Mouse (Mus musculus) lung, embryonic 16.5 days (tissue): ENCODE results near the gene Tnfsf14. TPM values are rescaled to one million over a fixed set of nuclear protein-coding genes. Genes with fewer than 3 reads are reported as not detected.

ENCODE experiments used
- ATAC-seq: fragments of 200-750 bp; cut with Nextera tagmentation; 2 replicates; pipeline ENCODE4 v1.8.0; 2017; ENCODE audit warnings: low read depth, mild to moderate bottlenecking, moderate library complexity
- H3K27ac ChIP-seq: fragments of 300-500 bp; sonication (generic); 2 replicates; pipeline ENCODE4 v1.5.1; 2014; ENCODE audit warnings: mild to moderate bottlenecking, control low read depth, low read length
- H3K27me3 ChIP-seq: fragments of 300-500 bp; sonication (generic); 2 replicates; pipeline ENCODE4 v1.6.1; 2014; ENCODE audit warnings: low read depth, low read length, mixed read lengths; ENCODE audit not compliant: control insufficient read depth, insufficient read depth
- H3K36me3 ChIP-seq: fragments of 300-500 bp; sonication (generic); 2 replicates; pipeline ENCODE4 v1.6.1; 2014; ENCODE audit warnings: low read length; ENCODE audit not compliant: control insufficient read depth, insufficient read depth
- H3K4me1 ChIP-seq: fragments of 300-500 bp; sonication (generic); replicated peaks from 2 replicates; pipeline ENCODE4 v1.6.1; 2014; ENCODE audit warnings: low read length, mixed read lengths; ENCODE audit not compliant: control insufficient read depth, insufficient read depth
- H3K4me2 ChIP-seq: fragments of 300-500 bp; sonication (generic); 2 replicates; pipeline ENCODE4 v1.6.1; 2014; ENCODE audit warnings: low read depth, low read length, control low read depth
- H3K4me3 ChIP-seq: fragments of 300-500 bp; sonication (generic); 2 replicates; pipeline ENCODE4 v1.5.1; 2014; ENCODE audit warnings: mild to moderate bottlenecking, low read length, control low read depth
- H3K9ac ChIP-seq: fragments of 300-500 bp; sonication (generic); 2 replicates; pipeline ENCODE4 v1.6.1; 2014; ENCODE audit warnings: low read length, control low read depth
- H3K9me3 ChIP-seq: fragments of 300-500 bp; sonication (generic); 2 replicates; pipeline ENCODE4 v1.6.1; 2016; ENCODE audit warnings: low read length; ENCODE audit not compliant: control insufficient read depth
- WGBS: fragments of 180-500 bp; shearing (Covaris S2); extraction: QIAGEN DNeasy Blood & Tissue Kit; methylation state at CpG from one replicate; pipeline ENCODE4 v1.1.7; 2014; 5-methylcytosine and 5-hydroxymethylcytosine counted together
- polyA plus RNA-seq: library from polyadenylated mRNA; unstranded; fragments of >200 nt; fragmentation: Nextera tagmentation; extraction: Ambion mirVana; gene quantifications from 2 replicates; pipeline ENCODE4 v1.2.1, GENCODE M21; 2015

The Tnfsf14 gene
- polyA plus RNA-seq, 1 experiment from 2014 or later: 0.26 TPM

GRCm38 (mm10) chr17:57182871-57183270, 11.1 kb downstream of the Tnfsf14 start:
- Histone ChIP-seq H3K4me1 (no peaks in the 10 kb centered on the region), H3K9me3 (no peaks in the 10 kb centered on the region), H3K4me2 (no peak overlapping the region), H3K27me3 (no peaks in the 10 kb centered on the region), H3K27ac (no peak overlapping the region), H3K9ac (no peak overlapping the region), H3K36me3 (no peaks in the 10 kb centered on the region), H3K4me3 (no peak overlapping the region)
- 48% methylated on average over 3 of the region's 3 CpGs for WGBS
- ATAC-seq: no peak

GRCm38 (mm10) chr17:57180363-57180762, 13.6 kb downstream of the Tnfsf14 start:
- no peak for ATAC-seq
- Histone ChIP-seq H3K9ac (no peak overlapping the region), H3K27me3 (no peaks in the 10 kb centered on the region), H3K27ac (no peak overlapping the region), H3K4me2 (no peak overlapping the region), H3K9me3 (no peaks in the 10 kb centered on the region), H3K4me1 (no peaks in the 10 kb centered on the region), H3K4me3 (no peak overlapping the region), H3K36me3 (no peaks in the 10 kb centered on the region)
- WGBS: 27% methylated on average over 8 of the region's 8 CpGs

- Histone ChIP-seq H3K9me3 (no peaks in the 10 kb centered on the region), H3K36me3 (no peaks in the 10 kb centered on the region), H3K9ac (no peak overlapping the region), H3K4me3 (no peak overlapping the region), H3K4me2 (no peak overlapping the region), H3K27ac (no peak overlapping the region), H3K27me3 (no peaks in the 10 kb centered on the region), H3K4me1 (no peaks in the 10 kb centered on the region)
- ATAC-seq: no peak
- 46% methylated on average over 4 of the region's 4 CpGs for WGBS
Observed at GRCm38 (mm10) chr17:57173351-57173750, 20.6 kb downstream of the Tnfsf14 start.

- 0 out of 2 replicates have a peak, but pooled peaks have one; percentile 23 for ATAC-seq
- WGBS: 39% methylated on average over 5 of the region's 5 CpGs
- no peak overlapping the region for H3K4me3 ChIP-seq
- no peaks in the 10 kb centered on the region for H3K9me3 ChIP-seq
- H3K4me1 ChIP-seq: no peaks in the 10 kb centered on the region
- no peaks in the 10 kb centered on the region for H3K36me3 ChIP-seq
- H3K27me3 ChIP-seq: no peaks in the 10 kb centered on the region
- no peak overlapping the region for H3K9ac ChIP-seq
- H3K27ac ChIP-seq: no peak overlapping the region
- no peak overlapping the region for H3K4me2 ChIP-seq
Observed at GRCm38 (mm10) chr17:57172378-57172777, 21.6 kb downstream of the Tnfsf14 start.

GRCm38 (mm10) chr17:57170616-57171260, 23.2 kb downstream of the Tnfsf14 start:
- Histone ChIP-seq H3K9ac (no peak overlapping the region), H3K9me3 (no peaks in the 10 kb centered on the region)
- 50% methylated on average over 5 of the region's 5 CpGs for WGBS

GRCm38 (mm10) chr17:57166800-57167791, 26.9 kb downstream of the Tnfsf14 start:
- Histone ChIP-seq H3K27ac (no peak overlapping the region), H3K27me3 (no peaks in the 10 kb centered on the region), H3K9me3 (no peaks in the 10 kb centered on the region), H3K9ac (no peak overlapping the region), H3K4me3 (no peak overlapping the region), H3K4me1 (no peaks in the 10 kb centered on the region), H3K36me3 (no peaks in the 10 kb centered on the region), H3K4me2 (no peak overlapping the region)
- 13% methylated on average over 11 of the region's 11 CpGs for WGBS
- peak; percentile 70 for ATAC-seq

More at GRCm38 (mm10) chr17:57170616-57171260, 23.2 kb downstream of the Tnfsf14 start:
- no peaks in the 10 kb centered on the region for H3K4me1 ChIP-seq
- no peak overlapping the region for H3K4me2 ChIP-seq
- H3K27me3 ChIP-seq: no peaks in the 10 kb centered on the region
- no peak for ATAC-seq
- no peak overlapping the region for H3K27ac ChIP-seq
- no peaks in the 10 kb centered on the region for H3K36me3 ChIP-seq
- H3K4me3 ChIP-seq: no peak overlapping the region

- Histone ChIP-seq H3K36me3 (no peaks in the 10 kb centered on the region), H3K27me3 (peaks cover 20% of the 10 kb centered on the region), H3K9ac (no peak overlapping the region), H3K4me3 (no peak overlapping the region), H3K9me3 (no peaks in the 10 kb centered on the region), H3K4me2 (no peak overlapping the region), H3K27ac (no peak overlapping the region), H3K4me1 (no peaks in the 10 kb centered on the region; the same call in 1 of the 2 replicates)
- no peak for ATAC-seq
- WGBS: 75% methylated on average over 4 of the region's 4 CpGs
Observed at GRCm38 (mm10) chr17:57153787-57154186, 40.2 kb downstream of the Tnfsf14 start.

GRCm38 (mm10) chr17:57153006-57153405, 41.0 kb downstream of the Tnfsf14 start:
- 89% methylated on average over 6 of the region's 6 CpGs for WGBS
- Histone ChIP-seq H3K4me2 (no peak overlapping the region), H3K27ac (no peak overlapping the region), H3K4me3 (no peak overlapping the region), H3K36me3 (no peaks in the 10 kb centered on the region), H3K4me1 (no peaks in the 10 kb centered on the region; the same call in 1 of the 2 replicates), H3K27me3 (peaks cover 28% of the 10 kb centered on the region), H3K9me3 (no peaks in the 10 kb centered on the region), H3K9ac (no peak overlapping the region)
- ATAC-seq: no peak
